Mouse (Mus musculus) bone marrow macrophage, adult 2 months (primary cell): ENCODE results near the gene Trpm8.

Experiments used
- CTCF ChIP-seq: IDR thresholded peaks from 2 replicates; pipeline ENCODE4 v1.5.1; 2012; ENCODE audit warnings: low read depth, mild to moderate bottlenecking, low read length, moderate library complexity
- POLR2A ChIP-seq: IDR thresholded peaks from 2 replicates; pipeline ENCODE4 v1.6.1; 2012; ENCODE audit warnings: mild to moderate bottlenecking, low read depth, low read length, borderline replicate concordance

DNA sequence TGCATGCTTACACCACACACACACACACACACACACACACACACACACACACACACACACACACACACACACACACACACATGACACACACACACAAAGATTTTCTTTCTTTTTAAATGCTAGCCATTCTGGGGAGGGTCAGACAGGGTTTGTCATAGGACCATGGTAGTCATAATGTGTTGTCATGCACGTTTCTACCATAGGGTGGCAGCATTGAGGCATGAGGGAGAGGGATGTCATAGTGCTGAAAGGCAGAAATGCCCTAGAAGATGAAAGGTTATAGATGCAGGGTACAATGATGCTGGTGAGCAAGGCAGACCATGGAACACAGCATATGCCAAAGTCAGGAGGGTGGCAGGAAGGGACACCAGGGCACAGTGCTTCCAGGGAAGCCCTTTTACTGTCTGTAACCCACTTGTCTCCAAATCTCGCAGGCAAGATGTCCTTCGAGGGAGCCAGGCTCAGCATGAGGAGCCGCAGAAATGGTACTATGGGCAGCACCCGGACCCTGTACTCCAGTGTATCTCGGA lies 41.1 kb downstream of the Trpm8 start:
- TF ChIP-seq POLR2A (no peak), CTCF (peak; percentile 38; the same call in 1 of the 2 replicates)
